Mouse (Mus musculus) hindbrain, embryonic 14.5 days (tissue): Measurements from ENCODE around the gene Ankrd13a. TPM values are rescaled to one million over a fixed set of nuclear protein-coding genes. Genes with fewer than 3 reads are reported as not detected.

Source experiments
- microRNA-seq: library from miRNA; unstranded; fragments of <30 nt; microRNA quantifications from one replicate; pipeline ENCODE4, GENCODE M21; 2016
- polyA plus RNA-seq: library from polyadenylated mRNA; unstranded; fragments of >200 nt; fragmentation: Nextera tagmentation; extraction: Ambion mirVana; gene quantifications from 2 replicates; pipeline ENCODE4 v1.2.1, GENCODE M21; 2014

The Ankrd13a gene
- polyA plus RNA-seq, 1 experiment from 2014 or later, result 45.5 TPM

Small RNAs within 50 kb of the gene (microRNA-seq; reads per million reads assigned to microRNA genes)
- gene Mir6240, result 4.2 reads per million, percentile 19 among the genes with 10 or more reads in this experiment

Other genes with a start within 250 kb of the Ankrd13a start
- gene Fam222a, start 206.7 kb upstream of the Ankrd13a start, polyA plus RNA-seq, result 6.6 and 6.7 TPM in 2 replicates
- 1.1 and 1.4 TPM in 2 replicates for gene Trpv4, start 116.3 kb upstream of the Ankrd13a start, polyA plus RNA-seq
- gene Gltp, start 83.7 kb upstream of the Ankrd13a start, polyA plus RNA-seq, result 33.7 and 38.9 TPM in 2 replicates
- gene Tchp, start 66.9 kb upstream of the Ankrd13a start, polyA plus RNA-seq, result 10.6 and 15.4 TPM in 2 replicates
- gene Git2, start 840 bp downstream of the Ankrd13a start, polyA plus RNA-seq, result 44.3 and 45.1 TPM in 2 replicates
- 290 and 308 TPM in 2 replicates for gene 1500011B03Rik, start 48.8 kb downstream of the Ankrd13a start, polyA plus RNA-seq
- gene 4930519G04Rik, start 79.0 kb downstream of the Ankrd13a start, polyA plus RNA-seq, result not detected in 2 replicates
- gene Gm9936, start 84.0 kb downstream of the Ankrd13a start, polyA plus RNA-seq, result 2.6 and 3.0 TPM in 2 replicates
- 3.7 and 5.0 TPM in 2 replicates for gene Oasl2, start 122.3 kb downstream of the Ankrd13a start, polyA plus RNA-seq
- 0.13 and 0.25 TPM in 2 replicates for gene Oasl1, start 148.6 kb downstream of the Ankrd13a start, polyA plus RNA-seq
- gene 2210016L21Rik, start 167.5 kb downstream of the Ankrd13a start, polyA plus RNA-seq, result 126 and 135 TPM in 2 replicates
- 0.07 TPM in 1 of 2 replicates, not detected in the other for gene Hnf1a, start 196.4 kb downstream of the Ankrd13a start, polyA plus RNA-seq
- 30.1 and 31.5 TPM in 2 replicates for gene Sppl3, start 236.5 kb downstream of the Ankrd13a start, polyA plus RNA-seq